Mouse (Mus musculus) hematopoietic multipotent progenitor cell, adult 10-12 weeks (in vitro differentiated cells): ENCODE measurements around the gene Pnmt. TPM values are rescaled to one million over a fixed set of nuclear protein-coding genes. Genes with fewer than 3 reads are reported as not detected.

ENCODE experiments used
- polyA plus RNA-seq: library from polyadenylated mRNA; stranded (reverse); fragments of >175 nt; gene quantifications from 2 replicates; pipeline ENCODE4 v1.2.3, GENCODE M21; 2012; ENCODE audit warnings: low replicate concordance

Pnmt gene
- not detected in 2 replicates for polyA plus RNA-seq

DNA sequence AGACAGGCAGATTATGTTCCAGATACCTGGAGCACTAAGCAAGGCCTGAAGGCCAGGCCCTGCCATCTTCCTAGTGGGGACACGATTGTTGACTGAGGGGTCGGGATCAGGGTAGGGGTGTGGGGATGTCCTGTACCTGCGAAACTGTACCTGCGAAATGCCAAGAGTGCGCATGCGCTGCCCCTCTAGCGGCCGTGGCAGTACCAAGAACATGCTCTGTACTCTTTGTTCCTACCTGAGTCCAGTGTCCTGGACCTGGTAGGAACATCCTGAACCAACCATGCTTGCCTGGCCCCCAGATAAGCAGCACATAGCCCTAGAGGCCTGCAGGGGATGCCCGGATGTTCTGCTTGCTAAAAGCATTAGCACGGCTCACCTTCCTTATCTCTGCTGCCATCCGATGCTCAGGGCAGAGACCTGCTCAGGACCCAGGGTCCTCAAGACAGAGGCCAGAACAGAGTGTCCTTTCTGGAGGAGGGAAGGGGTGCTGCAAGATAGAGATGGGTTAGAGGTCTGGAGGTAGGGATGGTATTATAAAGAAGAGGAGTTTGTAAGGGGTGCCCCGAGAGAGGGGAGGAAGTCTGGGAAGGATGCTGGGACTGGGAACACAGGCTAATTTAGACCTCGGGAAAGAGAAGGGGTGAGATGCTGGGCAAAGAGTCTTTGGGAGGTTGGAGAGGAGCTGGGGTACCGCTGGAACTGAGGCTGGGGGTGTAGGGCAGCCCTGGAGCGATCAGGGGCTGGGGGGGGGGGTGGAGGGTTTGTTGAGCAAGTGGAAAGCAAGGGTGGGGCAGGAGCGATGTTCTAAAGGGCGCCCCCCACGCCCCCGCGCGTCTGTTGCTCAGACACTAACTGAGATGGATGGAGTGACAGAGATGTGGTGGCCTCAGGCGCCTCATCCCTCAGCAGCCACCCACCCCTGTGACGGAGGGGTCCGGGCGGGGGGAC, at the start of gene Pnmt:
TSS of gene Pnmt (plus strand) at position 813 of the 948 bp plus-strand sequence.

DNA sequence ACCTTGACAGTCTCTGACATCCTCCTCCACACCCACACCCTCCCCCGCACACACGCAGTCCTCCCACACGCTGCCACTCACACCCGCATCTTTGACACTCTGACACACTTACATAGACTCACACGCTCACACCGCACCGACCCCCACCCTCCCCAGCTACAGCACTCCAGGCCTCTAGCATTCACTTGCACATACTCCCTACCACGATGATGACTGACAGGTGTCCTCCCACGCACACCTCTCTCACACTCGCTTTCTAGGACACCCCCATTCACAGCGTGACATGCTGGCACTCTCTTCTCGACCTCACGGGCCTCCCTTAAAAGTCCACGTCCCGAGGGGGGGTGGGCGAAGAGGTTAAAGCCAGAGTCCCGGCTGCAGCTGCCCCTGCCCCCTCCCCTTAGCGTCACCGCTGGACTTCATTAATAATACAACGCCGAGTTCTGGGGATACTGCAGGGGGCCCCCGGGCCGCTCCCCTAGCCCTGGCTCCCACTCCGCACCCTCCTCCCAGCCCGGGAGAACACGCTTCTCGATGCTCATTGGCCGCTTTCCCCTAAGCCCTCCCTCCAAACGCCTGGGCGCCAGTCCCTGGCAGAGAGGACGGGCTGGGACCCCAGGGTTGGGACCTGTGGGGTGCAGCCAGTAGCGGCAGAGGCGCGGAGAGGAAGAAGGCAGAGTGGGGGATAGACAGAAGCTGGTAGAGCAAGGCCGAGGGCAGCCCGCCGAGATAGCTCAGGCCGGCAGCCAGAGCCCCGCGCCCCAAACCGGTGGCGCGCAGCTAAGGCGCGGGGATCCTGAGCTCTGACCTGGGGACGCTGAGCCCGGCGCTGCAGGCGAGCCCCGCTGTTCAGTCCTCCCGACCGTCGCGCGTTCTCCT, 37.9 kb upstream of the Pnmt start, which contains the start of gene Ppp1r1b:
TSS of gene Ppp1r1b (plus strand) at position 322 of the 879 bp plus-strand sequence.

DNA sequence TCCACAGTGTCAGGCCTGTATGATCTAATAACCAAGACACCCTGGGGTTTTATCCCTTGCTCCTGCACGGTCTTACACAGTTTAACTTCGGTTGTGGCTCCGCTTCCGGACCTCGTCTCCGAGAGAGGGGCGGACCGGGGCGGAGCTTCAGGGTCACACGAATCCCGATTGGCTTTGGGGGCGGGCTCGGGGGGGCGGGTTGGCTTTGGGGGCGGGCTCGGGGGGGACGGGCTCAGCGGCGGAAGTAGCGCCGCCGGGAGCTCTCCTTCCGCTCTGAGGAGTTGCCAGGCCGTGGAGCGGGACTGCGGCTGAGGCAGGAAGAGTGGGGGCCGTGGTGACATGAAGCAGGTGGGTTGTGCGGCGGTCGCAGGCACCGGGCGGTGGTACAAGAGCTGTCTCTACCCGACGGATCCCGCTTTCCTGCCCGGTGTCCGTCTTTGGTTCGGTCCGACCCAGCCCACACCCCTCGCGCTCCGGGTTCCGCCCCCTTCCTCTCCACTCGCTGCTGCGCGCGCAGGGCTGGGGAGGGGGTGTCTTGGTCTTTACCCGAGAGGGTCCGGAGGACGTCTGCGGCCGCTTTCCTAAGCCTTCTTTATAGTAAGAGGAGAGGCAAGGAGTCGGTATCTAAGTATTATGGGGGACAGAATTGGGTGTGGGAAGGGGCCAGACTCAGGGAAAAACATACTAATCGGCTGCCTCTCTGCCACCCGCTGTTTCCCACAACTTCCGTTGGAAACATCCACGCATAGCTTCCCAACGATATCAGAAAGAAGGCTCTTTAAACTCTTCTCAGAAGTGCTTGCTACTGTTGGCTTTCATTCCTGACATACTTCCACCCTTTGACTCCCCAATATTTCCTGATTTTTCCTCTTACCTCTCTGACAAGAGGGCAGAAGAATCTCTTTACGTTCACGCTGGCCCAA, 27.8 kb upstream of the Pnmt start, which contains the start of gene Stard3:
TSS of gene Stard3 (plus strand) at position 208 of the 923 bp plus-strand sequence.

DNA sequence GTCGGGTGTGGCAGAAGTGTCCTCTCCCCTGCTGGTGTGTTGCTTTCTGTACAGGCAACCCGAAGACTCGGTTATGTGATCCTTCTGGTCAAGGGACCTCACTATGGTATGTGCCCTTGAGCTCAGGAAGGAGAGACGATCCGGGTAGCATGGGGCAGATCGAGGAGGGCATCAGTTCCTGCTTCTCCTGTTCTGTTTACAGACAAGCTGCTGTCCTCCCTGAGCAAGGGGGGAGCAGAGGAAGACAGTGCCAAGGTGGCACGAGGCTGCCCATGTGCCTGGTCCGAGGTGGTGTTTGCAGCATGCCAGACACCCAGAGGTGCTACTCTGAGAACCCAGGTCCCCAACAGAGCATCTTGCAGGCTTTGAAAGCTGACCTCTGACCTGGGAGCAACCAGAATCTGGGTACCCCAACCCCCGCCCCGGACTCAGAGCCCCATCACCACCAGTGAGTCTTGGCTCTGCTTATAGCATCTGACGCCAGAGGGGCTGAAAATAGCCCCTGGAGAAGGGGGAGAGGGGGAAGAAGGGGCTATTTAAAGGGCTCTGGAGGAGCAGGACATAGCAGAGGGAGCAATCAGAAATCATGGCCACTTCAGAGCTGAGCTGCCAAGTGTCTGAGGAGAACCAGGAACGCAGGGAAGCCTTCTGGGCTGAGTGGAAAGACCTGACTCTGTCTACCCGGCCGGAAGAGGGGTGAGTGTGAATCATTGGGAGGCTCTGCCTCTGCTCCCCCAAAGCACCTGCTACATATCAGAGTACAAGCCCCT, 2.8 kb upstream of the Pnmt start, which contains the start of gene Tcap:
TSS of gene Tcap (plus strand) at position 551 of the 770 bp plus-strand sequence.

DNA sequence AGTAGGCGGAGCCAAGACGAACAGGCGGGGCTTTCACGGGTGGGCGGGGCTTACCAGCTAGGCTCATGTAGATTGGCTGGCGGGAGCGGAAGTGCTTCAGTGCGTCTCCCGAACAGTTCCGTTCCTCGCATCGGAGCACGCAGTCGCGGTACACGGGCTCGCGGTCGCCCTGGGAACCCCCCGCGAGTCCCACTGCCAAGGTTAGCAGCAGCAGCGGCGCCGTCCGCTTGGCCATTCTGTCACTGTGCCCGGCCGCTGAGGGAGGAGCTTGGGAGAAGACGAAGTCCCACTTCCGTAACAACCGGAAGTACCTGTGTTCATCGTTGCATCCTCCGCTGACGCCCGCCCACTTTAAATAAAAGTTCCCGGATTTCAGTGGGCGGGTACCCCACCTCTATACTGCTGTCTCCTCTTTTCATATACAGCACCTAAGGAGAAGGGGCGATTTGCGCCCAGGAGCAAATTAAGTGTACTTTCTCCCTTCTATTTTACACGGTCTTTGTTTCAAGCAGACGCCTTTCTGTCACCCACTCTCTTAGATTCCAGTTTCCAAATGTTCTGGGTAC, 14.0 kb downstream of the Pnmt start, which contains the start of gene Pgap3:
TSS of gene Pgap3 (minus strand) at position 330 of the 566 bp plus-strand sequence.

DNA sequence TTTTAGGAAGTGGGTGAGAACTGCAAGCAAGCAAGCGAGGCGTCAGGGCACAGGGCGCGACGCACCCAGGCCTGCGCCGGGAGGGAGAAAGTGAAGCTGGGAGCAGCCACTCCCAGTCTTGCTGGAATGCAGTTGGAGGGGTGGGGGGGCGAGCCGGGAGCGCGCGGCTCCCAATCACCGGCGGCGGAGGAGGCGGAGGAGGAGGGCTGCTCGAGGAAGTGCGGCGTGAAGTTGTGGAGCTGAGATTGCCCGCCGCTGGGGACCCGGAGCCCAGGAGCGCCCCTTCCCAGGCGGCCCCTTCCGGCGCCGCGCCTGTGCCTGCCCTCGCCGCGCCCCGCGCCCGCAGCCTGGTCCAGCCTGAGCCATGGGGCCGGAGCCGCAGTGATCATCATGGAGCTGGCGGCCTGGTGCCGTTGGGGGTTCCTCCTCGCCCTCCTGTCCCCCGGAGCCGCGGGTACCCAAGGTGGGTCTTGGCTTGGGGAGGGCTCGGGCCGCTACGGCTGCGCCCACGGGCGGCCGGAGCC, 26.1 kb downstream of the Pnmt start, which contains the start of gene Erbb2:
TSS of gene Erbb2 (plus strand) at position 198 of the 524 bp plus-strand sequence.

Other genes with a start within 250 kb of the Pnmt start
- gene Fbxl20, start 236.0 kb upstream of the Pnmt start, polyA plus RNA-seq: 12.0 and 14.9 TPM in 2 replicates
- 20.8 and 31.9 TPM in 2 replicates for gene Med1, start 193.2 kb upstream of the Pnmt start, polyA plus RNA-seq
- gene Cdk12, start 183.4 kb upstream of the Pnmt start, polyA plus RNA-seq: 22.0 and 24.5 TPM in 2 replicates
- gene Neurod2, start 56.8 kb upstream of the Pnmt start, polyA plus RNA-seq: not detected in 2 replicates
- gene Ppp1r1b, start 38.0 kb upstream of the Pnmt start, polyA plus RNA-seq: 0.20 and 0.28 TPM in 2 replicates
- gene Stard3, start 28.1 kb upstream of the Pnmt start, polyA plus RNA-seq: 52.7 and 83.5 TPM in 2 replicates
- 0.20 and 0.59 TPM in 2 replicates for gene Tcap, start 2.6 kb upstream of the Pnmt start, polyA plus RNA-seq
- gene Pgap3, start 14.0 kb downstream of the Pnmt start, polyA plus RNA-seq: 15.6 and 23.8 TPM in 2 replicates
- gene Erbb2, start 26.0 kb downstream of the Pnmt start, polyA plus RNA-seq: 2.3 and 2.6 TPM in 2 replicates
- 41.8 and 65.2 TPM in 2 replicates for gene Mien1, start 52.5 kb downstream of the Pnmt start, polyA plus RNA-seq
- 2.9 and 3.1 TPM in 2 replicates for gene Grb7, start 59.9 kb downstream of the Pnmt start, polyA plus RNA-seq
- 71.3 and 78.4 TPM in 2 replicates for gene Ikzf3, start 159.6 kb downstream of the Pnmt start, polyA plus RNA-seq
- gene Zpbp2, start 164.6 kb downstream of the Pnmt start, polyA plus RNA-seq: 0.86 and 2.4 TPM in 2 replicates
- 33.4 and 47.2 TPM in 2 replicates for gene Ormdl3, start 200.9 kb downstream of the Pnmt start, polyA plus RNA-seq
- not detected in 2 replicates for gene Lrrc3c, start 211.8 kb downstream of the Pnmt start, polyA plus RNA-seq
- not detected in 2 replicates for gene Gm12355, start 239.2 kb downstream of the Pnmt start, polyA plus RNA-seq
- not detected in 2 replicates for gene Gsdma3, start 239.9 kb downstream of the Pnmt start, polyA plus RNA-seq